Mouse (Mus musculus): ENCODE data around the gene Gsdme.

Gene Gsdme

DNA sequence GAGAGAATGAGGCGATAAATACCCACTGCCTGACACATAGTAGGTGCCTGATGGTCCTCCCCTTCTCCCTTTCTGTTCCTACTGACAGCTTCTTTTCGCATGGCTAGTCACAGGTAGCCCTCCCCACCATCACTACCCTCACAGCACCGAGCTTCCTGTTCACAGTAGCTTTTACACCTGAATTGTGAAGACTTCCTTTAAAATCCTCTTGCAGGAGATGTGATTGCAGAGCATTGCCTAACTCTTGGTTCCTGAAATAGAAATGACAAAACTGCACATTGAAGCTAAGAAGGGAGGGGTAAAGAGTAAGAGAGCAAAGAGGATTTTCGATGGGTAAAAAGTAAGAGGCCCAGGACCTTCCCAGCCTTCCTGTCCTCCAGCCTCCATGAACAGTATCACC, 18.7 kb downstream of the Gsdme start:
- DNase-seq (ENCODE audit: low spot score) = no peak

DNA sequence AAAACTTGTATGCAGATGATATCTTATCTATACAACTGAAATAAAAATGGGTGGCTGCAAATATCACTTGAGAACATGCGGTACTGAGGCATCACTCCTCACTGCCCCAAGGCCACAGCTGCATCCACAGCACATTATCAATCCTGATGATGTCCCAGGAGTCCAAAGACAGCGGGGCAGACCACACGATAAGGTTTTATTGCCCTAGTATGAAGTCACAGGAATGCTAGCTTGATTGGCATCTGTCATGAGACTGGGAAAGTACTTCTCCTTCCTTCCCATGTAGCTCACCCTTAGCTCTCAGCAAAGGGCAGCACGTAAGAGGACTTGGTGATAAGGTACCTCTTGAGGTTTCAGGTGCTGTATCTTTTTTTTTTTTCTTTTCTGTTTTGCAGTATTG, 19.5 kb downstream of the Gsdme start:
- no peak for DNase-seq (ENCODE audit: low spot score)

DNA sequence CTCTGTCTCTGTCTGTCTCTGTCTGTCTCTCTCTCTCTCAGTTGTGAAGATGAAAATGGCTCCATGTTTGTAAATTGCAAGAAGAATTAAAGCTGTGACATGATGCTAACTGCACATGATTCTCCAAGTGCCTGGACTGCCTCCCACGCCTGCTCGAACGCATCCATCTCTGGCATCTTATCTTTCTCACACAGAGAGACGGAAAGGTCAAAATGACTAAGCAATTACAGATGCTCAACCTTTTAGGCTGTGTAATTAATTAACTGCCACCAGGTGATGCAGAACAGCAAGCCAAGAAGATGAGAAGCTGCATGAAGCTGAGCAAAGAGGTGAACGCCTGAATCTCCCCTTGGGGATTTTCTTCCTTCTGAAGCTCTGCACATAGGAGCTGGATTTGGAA, 23.2 kb downstream of the Gsdme start:
- no peak for DNase-seq (ENCODE audit: low spot score)

DNA sequence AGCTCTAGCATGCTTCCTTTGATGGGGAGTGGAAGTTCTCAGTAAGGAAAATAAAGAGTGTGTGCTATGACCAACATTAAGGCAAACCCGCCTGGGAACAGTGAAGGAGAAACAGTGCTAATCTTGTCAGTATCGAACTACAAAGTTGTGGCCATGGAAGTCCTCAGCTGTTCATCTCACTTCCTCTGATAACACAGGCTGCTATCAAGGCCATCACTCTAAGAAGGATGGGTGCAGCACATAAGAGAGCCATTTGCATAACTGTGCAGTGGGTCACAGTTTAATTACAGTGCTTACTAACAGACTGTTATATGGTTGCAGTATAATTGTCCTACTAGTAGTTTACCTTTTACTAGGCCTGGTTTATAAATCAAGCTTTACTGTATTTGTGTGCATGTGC, 23.8 kb downstream of the Gsdme start:
- DNase-seq (ENCODE audit: low spot score) = no peak

DNA sequence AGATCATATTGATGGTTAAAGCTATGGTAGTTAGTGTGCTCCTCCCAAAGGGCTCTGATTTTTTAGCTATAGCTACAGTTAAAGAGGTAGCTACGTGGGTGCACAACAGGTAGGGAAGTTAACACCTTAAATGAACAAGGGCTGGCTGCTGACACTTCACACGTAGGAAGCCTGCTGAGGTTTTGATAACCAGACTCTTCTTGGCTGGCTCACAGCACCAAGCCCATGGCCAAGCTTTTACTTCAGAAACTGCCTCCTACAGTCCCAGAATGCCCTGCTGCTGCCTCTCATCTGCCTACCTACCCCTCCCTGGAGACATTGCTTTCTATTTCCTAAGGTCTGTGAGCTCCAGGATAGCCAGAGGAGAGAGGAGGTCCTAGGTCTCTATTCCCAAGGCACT, 25.7 kb downstream of the Gsdme start:
- DNase-seq (ENCODE audit: low spot score) = no peak

DNA sequence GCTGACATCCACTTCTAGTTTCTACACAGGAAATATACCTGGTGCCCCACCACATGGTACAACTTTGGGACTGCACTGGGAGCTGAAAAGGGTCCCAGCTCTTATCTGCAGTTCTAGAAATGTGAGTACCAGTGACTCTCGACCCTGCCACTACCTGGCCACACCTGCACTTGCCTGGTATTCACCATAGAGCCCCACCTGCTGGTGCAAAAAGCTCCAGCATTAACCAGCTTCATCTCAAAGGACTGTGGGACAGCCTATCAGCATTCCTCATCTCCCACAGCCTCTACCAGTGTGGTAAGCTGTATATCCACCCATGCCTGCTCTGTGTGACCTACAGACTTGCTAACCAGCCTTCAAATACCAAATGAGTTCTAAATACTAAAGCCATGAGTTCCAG, 30.7 kb downstream of the Gsdme start:
- no peak for DNase-seq (ENCODE audit: low spot score)

DNA sequence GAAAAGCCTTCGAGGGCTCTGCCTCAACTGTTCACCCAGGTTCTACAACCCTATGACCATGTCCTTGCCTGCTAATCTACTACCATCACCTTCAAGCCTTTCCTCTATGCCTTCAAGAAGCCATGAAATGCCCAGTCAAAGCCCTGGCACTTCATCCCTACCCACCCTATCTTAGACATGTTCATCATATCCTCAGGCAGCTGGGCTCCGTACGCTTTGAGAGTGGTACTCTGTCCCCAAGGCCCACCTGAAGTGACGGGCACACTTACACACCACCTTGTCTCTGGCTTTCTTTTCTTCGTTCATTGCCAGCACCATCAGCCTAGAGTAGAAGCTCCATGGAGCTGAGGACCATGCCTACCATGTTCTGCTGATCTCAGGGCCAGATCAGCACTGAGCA, 32.4 kb downstream of the Gsdme start:
- no peak for DNase-seq (ENCODE audit: low spot score)

DNA sequence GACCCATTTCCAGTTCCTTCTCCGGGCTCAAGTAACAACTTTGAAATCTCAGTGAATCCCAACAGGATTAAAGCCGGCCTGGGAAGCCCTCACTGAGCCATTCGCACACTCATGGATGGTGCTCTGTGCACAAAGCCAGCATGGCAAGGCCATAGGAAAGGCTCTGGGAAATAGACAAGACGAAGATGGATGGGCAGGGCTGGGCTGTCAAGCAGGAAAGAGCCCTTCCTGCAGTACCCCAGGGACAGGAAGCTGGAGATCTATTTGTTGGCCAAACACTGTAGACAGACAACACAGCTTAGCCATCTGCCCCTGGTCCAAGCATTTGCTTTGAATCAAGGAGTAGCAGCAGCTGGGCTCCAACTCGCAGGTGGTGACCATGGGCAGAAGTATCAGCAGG, 35.5 kb downstream of the Gsdme start:
- no peak for DNase-seq (ENCODE audit: low spot score)

DNA sequence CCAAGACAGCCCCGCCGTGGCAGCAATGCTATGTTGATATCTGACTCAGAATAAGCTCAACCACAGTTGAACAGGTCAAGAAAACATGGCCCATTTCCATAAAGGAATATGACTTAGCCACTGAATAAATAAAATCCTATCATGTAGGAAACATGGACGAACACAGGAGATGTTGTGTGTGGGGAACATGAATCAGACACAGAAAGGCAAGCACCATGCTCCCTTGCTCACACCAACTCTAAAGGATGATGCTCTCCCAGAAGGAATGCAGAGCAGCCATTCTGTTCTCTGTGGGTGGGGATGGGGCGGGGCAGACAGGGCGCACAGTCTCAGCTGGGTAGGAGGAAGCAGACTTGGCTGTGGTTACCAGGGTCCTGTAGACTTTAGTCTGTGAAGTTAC, 38.4 kb downstream of the Gsdme start:
- DNase-seq (ENCODE audit: low spot score) = no peak

DNA sequence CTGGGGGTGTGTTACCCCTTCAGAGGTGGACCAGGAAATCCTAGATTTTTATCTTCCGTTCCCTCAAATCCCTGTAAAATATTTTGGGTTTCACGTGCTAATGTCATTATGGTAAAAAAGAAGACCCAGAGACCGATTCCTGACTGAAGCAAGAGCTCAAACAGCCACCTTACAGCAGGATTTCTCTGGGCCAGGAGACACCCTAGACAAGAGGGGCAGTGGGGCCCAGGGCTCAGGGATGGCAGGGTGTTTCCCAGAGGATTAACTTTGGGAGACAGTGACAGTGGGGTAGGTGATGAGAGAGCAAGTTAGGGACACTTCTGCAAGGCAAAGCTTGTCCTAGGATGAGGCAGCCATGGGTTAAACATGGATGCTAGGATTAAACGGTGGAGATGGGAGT, 40.1 kb downstream of the Gsdme start:
- no peak for DNase-seq (ENCODE audit: low spot score)

DNA sequence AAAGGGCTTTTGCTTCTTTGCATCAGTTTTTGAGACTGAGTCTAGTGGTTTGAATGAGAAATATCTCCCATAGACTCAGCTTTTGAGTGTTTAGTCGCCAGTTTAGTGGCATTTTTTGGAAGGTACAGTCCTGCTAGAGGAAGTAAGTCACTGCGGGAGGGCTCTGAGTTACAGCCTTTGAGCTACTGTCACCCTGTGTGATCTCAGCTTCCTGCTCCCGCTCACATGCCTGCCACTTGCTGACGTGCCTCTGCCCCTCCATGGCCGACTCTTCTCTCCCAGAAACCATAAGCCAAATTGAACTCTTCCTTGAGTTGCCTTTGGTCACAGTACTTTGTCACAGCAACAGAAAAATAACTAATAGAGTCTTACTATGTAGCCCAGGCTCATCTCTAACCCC, 40.7 kb downstream of the Gsdme start:
- DNase-seq (ENCODE audit: low spot score) = no peak

DNA sequence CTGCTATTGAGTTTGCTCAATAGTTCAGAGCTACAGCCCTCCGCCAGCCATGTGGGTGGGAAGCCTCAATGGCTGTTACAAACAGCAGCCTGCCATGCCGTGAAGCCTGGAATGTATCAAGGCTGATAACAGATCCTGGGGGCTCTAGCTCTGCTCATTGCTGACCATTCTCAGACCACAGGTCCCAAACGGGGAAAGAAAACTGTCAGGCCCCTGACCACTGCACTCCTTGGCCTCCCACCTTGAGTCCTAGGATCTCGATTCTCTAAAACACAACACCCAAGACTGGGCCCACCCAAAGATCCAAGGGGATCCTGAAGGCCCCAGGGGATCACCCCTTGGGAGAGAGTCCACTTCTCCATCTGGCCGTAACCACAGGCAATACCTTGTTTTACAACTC, 41.3 kb downstream of the Gsdme start:
- DNase-seq (ENCODE audit: low spot score) = no peak

DNA sequence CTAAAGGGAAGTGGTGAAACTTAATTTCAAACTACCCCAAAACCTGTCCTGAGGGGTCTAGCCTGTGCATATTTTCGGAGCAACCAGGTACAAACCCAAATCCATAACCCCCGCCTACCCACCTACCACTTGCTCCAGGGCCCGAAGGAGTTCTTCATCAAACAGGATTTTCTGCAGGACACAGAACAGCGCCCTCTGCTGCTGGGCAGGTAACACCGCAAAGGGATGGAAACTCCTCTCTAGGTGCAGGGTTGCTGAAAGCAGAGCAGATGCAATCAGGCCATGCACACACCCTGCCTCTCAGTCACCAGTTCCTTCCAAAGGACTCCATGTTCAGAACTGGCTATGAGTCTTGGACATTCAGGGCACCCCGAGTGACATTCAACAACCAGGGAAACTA, 42.8 kb downstream of the Gsdme start:
- no peak for DNase-seq (ENCODE audit: low spot score)

DNA sequence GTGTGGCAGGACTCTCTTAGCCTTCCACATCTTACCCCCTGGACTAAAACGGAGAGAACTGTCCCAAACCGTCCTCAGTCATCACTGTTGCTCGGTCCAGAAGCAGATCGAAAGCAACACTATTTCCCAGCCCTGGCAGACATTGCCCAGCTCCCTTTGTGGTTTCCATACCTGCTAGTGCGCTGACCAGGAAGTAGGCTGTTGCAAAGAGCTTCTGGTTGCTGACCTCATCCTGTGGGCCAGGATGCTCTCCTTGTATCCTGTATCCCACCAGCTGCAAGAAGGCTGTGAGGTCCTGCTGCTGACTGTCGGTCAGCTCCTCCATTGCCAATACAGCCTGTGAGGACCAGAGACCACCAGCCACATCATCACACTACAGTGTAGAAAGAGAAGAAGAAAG, 44.6 kb downstream of the Gsdme start:
- no peak for DNase-seq (ENCODE audit: low spot score)

DNA sequence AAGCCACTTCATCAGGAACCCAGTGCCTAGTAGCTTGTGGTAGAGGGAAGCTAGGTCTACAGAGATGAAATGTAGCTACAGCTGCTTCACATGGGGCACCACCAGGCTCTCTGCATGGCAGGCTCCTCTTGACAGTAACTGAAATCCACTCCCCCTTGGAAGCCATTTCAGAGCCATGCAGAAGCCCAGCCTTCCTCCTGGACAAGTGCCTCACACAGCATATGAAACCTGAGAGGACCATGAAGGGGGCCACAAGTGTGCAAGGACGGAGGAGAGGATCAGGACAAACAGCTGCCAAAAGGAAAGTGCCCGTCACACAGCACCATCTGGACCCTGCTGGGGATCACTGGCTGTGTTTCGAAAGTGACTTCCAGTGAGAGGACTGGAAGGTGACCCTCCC, 45.0 kb downstream of the Gsdme start:
- no peak for DNase-seq (ENCODE audit: low spot score)

DNA sequence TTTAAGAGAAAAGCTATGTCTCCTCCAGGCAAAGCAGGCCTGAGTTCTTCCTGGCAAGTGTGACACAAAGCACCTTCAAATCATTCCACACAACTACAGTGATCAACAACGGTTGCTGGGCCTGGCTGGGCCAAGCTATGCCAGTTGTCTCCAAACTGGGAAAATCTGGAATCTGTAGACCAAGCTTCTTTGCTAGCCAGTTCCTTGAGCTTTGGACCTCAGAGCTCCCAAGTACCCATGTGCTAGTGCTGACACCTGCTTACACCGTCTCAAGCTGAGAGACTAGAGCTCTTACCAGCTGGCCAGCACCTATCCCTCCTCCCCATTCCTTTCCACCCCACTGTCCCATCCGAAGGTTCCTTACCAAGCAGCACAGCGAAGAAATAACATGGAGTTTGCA, 47.7 kb downstream of the Gsdme start:
- DNase-seq (ENCODE audit: low spot score) = no peak

DNA sequence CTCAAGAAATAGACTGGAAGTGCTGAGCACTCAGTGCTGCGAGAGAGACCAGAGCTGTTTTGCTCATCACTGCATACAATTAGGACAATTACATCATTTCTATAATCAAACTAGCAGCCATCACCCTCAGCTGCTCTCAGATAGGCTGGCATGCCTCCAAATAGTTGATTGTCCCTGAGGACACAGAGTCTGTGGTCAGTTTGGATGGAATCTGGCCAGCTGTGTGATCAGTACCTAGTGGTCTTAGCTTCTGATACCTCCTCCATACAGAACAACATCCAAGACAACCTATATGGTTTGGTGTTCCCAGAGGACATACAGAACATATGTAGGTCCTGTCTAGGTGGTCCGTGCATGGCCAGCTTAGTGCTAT, 48.3 kb downstream of the Gsdme start:
- no peak for DNase-seq (ENCODE audit: low spot score)

DNA sequence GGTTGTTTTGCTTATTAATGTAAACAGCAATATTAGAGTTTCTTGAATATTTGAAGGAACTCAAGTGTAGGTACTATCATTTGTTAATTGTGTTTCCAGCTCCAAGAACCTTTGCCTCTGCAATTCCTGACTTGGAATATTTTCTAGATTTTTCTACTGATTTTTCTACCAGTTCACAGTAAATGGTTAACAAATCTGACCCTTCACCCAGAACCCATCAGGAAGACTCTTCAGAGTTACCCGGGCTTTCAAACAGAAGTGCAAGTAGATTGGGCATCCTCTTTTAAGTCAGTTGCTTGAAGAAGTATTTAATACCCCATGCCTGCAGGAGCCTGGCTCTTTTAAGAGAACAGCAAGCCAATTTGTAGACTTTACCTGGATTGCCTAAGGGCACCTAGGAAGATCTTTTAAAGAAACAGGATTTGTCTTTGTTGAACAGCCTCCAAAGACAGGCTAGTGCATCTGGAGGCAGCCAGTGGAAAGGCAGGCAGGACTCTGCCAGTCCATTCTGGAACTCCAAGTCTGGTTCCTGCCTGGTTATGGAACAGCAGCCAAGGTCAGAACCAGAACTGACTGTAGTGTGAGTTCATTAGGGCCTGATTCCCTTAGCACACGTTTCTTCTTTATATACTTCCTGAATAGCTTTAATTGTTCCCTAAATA, 48.8 kb downstream of the Gsdme start:
- DNase-seq (ENCODE audit: low spot score) = no peak

DNA sequence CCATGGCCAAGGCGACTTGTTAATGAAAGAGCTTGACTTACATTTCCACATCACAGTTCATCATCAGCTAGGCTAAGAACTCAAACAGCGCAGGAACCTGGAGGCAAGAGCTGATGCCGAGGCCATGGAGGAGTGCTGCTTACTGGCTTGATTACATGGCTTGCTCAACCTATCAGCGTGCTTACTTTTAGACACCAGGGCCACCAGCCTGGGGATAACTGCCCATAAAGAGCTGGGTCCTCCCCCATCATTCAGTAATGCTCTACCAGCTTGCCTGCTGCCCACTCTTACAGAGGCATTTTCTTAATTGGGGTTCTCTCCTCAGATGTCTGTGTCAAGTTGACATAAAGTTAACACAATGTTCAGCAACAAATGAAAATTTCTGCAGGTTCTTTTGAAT, 58.6 kb downstream of the Gsdme start:
- DNase-seq (ENCODE audit: low spot score) = no peak

DNA sequence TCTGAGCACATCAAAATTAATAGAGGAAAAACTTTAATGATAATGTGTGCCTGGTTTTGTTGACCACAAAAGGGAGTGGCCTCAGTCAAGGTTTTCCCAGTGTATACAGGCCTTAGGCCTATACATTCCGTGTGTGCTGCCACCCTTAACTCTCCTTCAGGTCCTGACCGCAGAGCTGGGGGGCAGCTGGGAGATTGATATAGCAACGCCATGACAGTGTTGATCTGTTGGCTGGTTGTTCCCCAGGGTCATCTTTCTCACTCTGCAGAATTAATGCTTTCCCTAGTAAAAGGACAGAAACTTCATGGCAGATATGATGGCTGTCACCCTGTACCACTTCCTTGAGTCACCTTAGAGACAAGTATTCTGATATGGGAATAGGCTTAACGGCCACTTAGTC, 59.3 kb downstream of the Gsdme start:
- DNase-seq (ENCODE audit: low spot score) = no peak

DNA sequence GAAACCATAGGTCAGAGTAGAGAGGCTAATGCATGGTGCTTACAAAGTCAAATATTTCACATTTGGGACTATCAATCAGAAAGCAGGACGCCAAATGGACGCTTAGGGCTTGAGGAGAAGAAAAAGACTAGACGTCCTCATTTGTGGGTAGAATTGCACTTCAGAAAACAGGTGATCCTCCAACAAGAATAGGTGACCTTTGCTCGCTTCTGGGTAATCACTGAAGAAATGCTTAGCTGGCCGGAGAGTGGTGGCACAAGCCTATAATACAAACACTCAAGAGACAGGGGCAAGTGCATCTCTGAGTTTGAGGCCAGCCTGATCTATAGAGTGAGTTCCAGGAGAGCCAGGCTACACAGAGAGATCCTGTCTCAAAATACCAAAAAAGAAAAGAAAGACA, 69.8 kb downstream of the Gsdme start:
- DNase-seq (ENCODE audit: low spot score) = no peak

DNA sequence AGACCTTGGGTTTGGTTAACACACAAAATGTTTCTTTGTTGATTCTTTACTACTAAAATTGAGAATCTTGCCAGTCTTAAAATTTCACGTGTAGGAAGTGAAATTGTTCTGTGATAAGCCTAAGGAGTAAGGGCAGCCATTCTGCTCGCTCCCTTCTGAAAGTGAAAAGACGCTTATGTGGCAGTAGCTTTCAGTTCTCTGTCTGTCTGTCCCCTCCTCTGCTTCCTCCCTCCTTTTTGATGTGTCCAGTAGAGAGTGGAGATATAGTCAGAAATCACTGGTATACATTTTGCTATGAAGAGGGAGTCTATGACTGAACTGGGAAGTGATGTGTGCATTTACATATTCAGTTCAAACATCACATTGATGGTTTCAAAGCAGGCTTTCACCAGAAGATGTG, 70.8 kb downstream of the Gsdme start:
- DNase-seq (ENCODE audit: low spot score) = no peak

DNA sequence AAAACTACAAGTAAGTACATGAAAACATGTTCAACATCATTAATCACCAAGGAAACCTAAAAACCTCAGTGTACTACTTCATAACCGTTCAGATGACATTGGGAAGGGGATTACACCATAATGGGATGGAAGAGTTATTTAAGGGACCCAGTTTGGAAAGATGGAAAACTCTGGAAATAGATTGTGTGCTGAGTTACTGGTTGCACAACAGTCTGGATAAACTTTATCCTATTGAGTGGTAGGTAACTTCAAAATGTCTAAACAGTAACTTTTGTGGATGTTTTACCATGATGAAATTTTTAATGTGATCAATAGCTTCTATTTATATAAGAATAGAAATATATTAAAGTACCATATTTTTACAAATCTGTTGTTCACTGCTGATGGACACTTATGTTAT, 71.5 kb downstream of the Gsdme start:
- no peak for DNase-seq (ENCODE audit: low spot score)

DNA sequence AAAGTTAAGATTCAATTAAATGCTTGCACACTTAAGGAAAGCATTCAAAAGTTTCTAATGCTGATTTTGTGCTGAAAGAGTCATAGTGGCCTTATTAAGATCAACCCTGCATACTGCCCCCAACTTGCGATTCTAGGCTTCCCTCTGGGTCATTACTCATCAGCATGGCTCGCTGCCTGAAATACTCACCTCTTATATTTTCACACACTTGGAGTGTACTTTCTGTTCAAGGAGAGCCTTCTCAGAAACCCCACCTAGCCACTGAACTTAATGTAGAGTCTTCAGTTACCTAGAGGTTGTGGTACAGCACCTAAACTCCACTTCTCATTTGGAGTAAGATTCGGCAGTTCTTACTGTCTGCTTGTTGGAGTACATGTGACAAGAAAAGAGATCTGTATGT, 72.1 kb downstream of the Gsdme start:
- DNase-seq (ENCODE audit: low spot score) = no peak

DNA sequence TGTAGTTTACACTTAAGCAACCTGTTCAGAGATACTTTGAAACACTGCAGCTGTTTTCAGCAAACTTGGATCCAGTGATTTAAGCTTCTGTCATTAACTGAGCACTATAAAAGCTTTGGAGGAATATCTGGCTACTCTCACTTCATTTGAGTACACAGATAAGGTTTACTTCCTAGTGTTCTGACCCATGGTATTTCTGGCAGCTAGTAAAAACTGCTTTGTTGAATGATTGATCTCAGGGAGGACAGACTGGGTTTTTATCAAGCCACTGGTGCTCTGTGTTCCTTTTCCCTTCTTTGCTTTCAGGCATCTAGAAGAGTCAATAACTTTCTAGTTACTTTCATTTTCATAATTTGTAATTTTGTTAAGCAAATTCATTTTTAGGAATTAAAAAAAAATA, 74.3 kb downstream of the Gsdme start:
- no peak for DNase-seq (ENCODE audit: low spot score)
